Mouse (Mus musculus) adrenal gland, adult 18-20 months (tissue): Measurements from ENCODE around the gene Ces2b. TPM values are rescaled to one million over a fixed set of nuclear protein-coding genes. Genes with fewer than 3 reads are reported as not detected.

Source experiments
- total RNA-seq, 2 experiments: library from RNA; stranded (reverse); gene quantifications; 1 replicate in 1 of 2; 2 replicates in 1 of 2; pipeline ENCODE4 v1.2.3; 2021

Gene Ces2b
- total RNA-seq, 2 experiments from 2014 or later = 0.19 to 0.36 TPM

Other genes starting within 250 kb of the Ces2b start
- gene Pdp2, start 240.1 kb upstream of the Ces2b start, total RNA-seq = 10 to 100 TPM; 34.8 to 34.9 TPM
- gene Cdh16, start 207.2 kb upstream of the Ces2b start, total RNA-seq = under 1 TPM in 1 of 2 experiments, not detected in 1; 0.86 TPM
- gene Rrad, start 200.2 kb upstream of the Ces2b start, total RNA-seq = 1 to 10 TPM; 2.7 to 9.4 TPM
- gene Ciao2b, start 189.6 kb upstream of the Ces2b start, total RNA-seq = 10 to 100 TPM; 40.7 to 50.0 TPM
- gene Ces2a, start 97.6 kb upstream of the Ces2b start, total RNA-seq = not detected
- gene Ces2c, start 15.5 kb downstream of the Ces2b start, total RNA-seq = not detected
- 1 to 10 TPM; 3.1 to 3.2 TPM for gene Ces2e, start 94.7 kb downstream of the Ces2b start, total RNA-seq
- gene Ces2f, start 115.8 kb downstream of the Ces2b start, total RNA-seq = not detected
- 1 to 10 TPM; 2.0 to 4.2 TPM for gene Ces2g, start 130.1 kb downstream of the Ces2b start, total RNA-seq
- not detected for gene Ces2h, start 169.3 kb downstream of the Ces2b start, total RNA-seq
- gene Ces3a, start 217.0 kb downstream of the Ces2b start, total RNA-seq = under 1 TPM in 1 of 2 experiments, not detected in 1; 0.27 TPM